Comparison of ENCODE assay signal across 8 mouse cellular contexts in the genomic region with DNA sequence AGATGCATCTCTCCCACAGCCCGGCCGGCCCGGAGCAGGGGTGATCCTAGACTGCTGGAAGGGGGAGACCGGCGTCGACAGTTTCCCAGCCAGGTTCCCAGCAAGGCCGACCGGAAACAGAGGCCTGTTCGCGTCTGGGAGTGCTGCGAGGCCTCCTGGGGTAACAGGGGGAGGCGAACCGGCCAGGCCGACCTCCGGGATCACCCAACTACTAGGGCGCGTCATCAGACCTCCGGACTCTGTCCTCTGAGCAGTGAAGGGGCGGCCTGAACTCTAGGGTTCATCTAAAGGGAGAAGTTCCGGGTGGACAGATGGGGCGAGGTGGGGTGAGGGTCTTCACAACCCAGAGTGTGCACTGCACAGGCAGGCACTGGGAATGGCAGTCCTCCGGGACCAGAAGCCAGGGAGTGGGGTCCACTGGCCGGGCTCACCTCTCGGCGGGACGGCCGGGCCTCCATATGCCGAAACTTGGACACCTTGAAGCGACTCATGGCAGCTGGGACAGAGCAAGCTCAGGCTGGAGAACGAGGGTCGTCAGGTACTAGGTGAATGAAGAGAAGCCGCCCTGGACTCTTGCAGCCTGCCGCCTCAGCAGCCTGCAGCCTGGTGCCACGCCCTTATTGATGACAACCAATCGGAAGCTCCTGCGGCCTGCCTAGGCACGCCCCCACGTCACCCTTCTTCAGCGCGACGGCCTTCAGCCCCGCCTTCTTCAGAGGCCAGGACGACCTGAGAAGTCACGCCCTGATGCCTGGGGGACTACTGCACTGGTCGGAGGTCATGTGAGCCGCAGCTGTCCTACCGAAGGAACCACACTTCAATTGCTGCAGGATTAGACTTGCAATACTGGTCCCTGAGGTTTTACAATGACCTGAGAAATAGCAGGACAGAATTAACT. TPM values are rescaled to one million over a fixed set of nuclear protein-coding genes. Genes with fewer than 3 reads are reported as not detected.
A peak's percentile ranks its signal among the peaks of the same experiment; 100 is the strongest.
DNase-seq lines count a peak whose midpoint lies in the region; ATAC-seq lines count a peak whose summit lies in the region.

Coro7 (minus strand) TSS at position 657 of the 898 bp plus-strand sequence.

- peak; percentile 87 for ATAC-seq in erythroblast, adult 5-6 weeks (replicated peaks; ENCODE audit: low FRiP score, poor library complexity, severe bottlenecking)
- peak; percentile 93 for ATAC-seq in kidney, embryonic 15.5 days (replicated peaks; ENCODE audit: low FRiP score)
- peak; percentile 91 for ATAC-seq in monocyte, adult 5-6 weeks (replicated peaks; ENCODE audit: insufficient number of reproducible peaks, low FRiP score, low TSS enrichment, poor library complexity, severe bottlenecking)

- H3K9ac ChIP-seq in kidney, embryonic 15.5 days: peak within 1 kb of the TSS; percentile 59

- peak within 1 kb of the TSS; percentile 88 for H3K27ac ChIP-seq in heart, embryonic 10.5 days
- peak within 1 kb of the TSS; percentile 67 for H3K27ac ChIP-seq in kidney, embryonic 15.5 days

- H3K27me3 ChIP-seq in heart, embryonic 10.5 days (ENCODE audit: insufficient read depth, poor library complexity, severe bottlenecking): no peaks in the 10 kb centered on the region
- no peaks in the 10 kb centered on the region for H3K27me3 ChIP-seq in kidney, embryonic 15.5 days

- H3K36me3 ChIP-seq in heart, embryonic 10.5 days: peaks cover 18% of the 10 kb centered on the region
- peaks cover 18% of the 10 kb centered on the region for H3K36me3 ChIP-seq in kidney, embryonic 15.5 days

- under 1% methylated on average over 47 of the region's 47 CpGs for WGBS in heart, embryonic 10.5 days
- WGBS in kidney, embryonic 15.5 days: under 1% methylated on average over 47 of the region's 47 CpGs

- peak within 1 kb of the TSS; percentile 85 for H3K4me3 ChIP-seq in heart, embryonic 10.5 days
- peak within 1 kb of the TSS; percentile 69 for H3K4me3 ChIP-seq in kidney, embryonic 15.5 days (replicated peaks)

- H3K4me1 ChIP-seq in heart, embryonic 10.5 days: peaks cover 21% of the 10 kb centered on the region
- H3K4me1 ChIP-seq in kidney, embryonic 15.5 days: peaks cover 22% of the 10 kb centered on the region

- H3K9me3 ChIP-seq in heart, embryonic 10.5 days: no peaks in the 10 kb centered on the region
- H3K9me3 ChIP-seq in kidney, embryonic 15.5 days (replicated peaks): no peaks in the 10 kb centered on the region

- peak within 1 kb of the TSS; percentile 87 for H3K4me2 ChIP-seq in kidney, embryonic 15.5 days

- peak; percentile 88 to 90 for DNase-seq in B cell, adult 2 months
- DNase-seq in brain, adult 2 months (ENCODE audit: low read depth, low spot score): peak; percentile 98
- peak; percentile 98 for DNase-seq in heart, embryonic 10.5 days (ENCODE audit: low spot score)
- peak; percentile 97 for DNase-seq in liver
- DNase-seq in spleen, postnatal 4 days (ENCODE audit: low spot score in 2 of 2): peak; percentile 94

RNA-seq across cellular contexts. Expression of gene Coro7, which starts in this region (rescaled TPM):
- total RNA-seq in erythroblast, adult 5-6 weeks (2015; ENCODE audit: low replicate concordance): 14.6 and 24.2 TPM in 2 replicates
- total RNA-seq in erythroblast, adult 5-6 weeks (2017; ENCODE audit: low replicate concordance): 5.3 and 9.6 TPM in 2 replicates
- 22.7 and 23.9 TPM in 2 replicates for polyA plus RNA-seq in heart, embryonic 10.5 days (2016; fragmentation: Nextera tagmentation; extraction: Ambion mirVana)
- polyA plus RNA-seq in kidney, embryonic 15.5 days (2015; fragmentation: Nextera tagmentation; extraction: Ambion mirVana): 19.8 and 22.0 TPM in 2 replicates
- 28.4 to 62.6 TPM (median 29.8 TPM) in 3 replicates for total RNA-seq in monocyte, adult 5-6 weeks (2017)

Comparison
In these comparisons a context has a peak if more than half of its experiments do, and no peak if none do; other contexts are left out.
1. Peak in every context shown above with its lines: DNase-seq, ATAC-seq, H3K4me3 ChIP-seq and H3K27ac ChIP-seq.